Mouse (Mus musculus): ENCODE results near the gene Tmem95.

DNA sequence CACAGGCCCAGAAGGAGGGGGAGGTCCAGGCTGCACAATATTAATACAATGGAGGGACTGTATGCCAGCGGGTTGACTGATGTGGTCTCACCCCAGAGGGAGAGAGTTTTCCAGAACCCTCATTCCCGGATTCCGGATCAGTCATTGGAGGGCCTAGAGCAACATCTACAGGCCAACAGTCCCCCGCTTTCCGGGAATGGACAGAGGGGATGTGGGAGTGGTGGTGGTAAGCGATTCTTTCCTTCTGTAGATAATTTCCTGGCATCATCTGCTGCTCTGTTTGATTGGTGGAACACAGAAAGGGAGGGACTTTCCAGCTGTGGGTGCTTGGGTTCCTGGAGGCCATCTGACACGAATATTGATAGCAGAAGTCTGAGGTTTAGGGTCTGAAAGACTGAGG is 1.6 kb downstream of the Tmem95 start:
- TF ChIP-seq POLR2A (IDR thresholded peaks at IDR 0.05; ENCODE audit: borderline replicate concordance, extremely low read depth, insufficient read depth, insufficient read length, poor library complexity, severe bottlenecking) (no peak), CTCF (IDR thresholded peaks at IDR 0.05; ENCODE audit: borderline replicate concordance, extremely low read depth, insufficient read depth, insufficient read length) (no peak)

Data from brain, embryonic 14.5 days (tissue).